Mouse (Mus musculus) lung, embryonic 14.5 days (tissue): ENCODE measurements around the gene Snx1. TPM values are rescaled to one million over a fixed set of nuclear protein-coding genes. Genes with fewer than 3 reads are reported as not detected.
A peak's percentile ranks its signal among the peaks of the same experiment; 100 is the strongest.

Source experiments
- ATAC-seq: fragments of 200-750 bp; cut with Nextera tagmentation; 2 replicates; pipeline ENCODE4 v1.8.0; 2017; ENCODE audit warnings: mild to moderate bottlenecking, moderate TSS enrichment, moderate library complexity; ENCODE audit not compliant: insufficient read depth
- DNase-seq: peaks from one replicate; pipeline ENCODE4 v3.0.0-alpha.2; 2015
- H3K27ac ChIP-seq: fragments of 300-500 bp; sonication (generic); 2 replicates; pipeline ENCODE4 v1.5.1; 2014; ENCODE audit warnings: low read depth, mild to moderate bottlenecking, moderate library complexity
- H3K27me3 ChIP-seq: fragments of 300-500 bp; sonication (generic); 2 replicates; pipeline ENCODE4 v1.6.1; 2014; ENCODE audit warnings: low read length, control low read depth; ENCODE audit not compliant: insufficient read depth
- H3K36me3 ChIP-seq: fragments of 300-500 bp; sonication (generic); 2 replicates; pipeline ENCODE4 v1.6.1; 2014; ENCODE audit warnings: control low read depth; ENCODE audit not compliant: insufficient read depth
- H3K4me1 ChIP-seq: fragments of 300-500 bp; sonication (generic); 2 replicates; pipeline ENCODE4 v1.6.1; 2014; ENCODE audit warnings: antibody characterized with exemption, control low read depth; ENCODE audit not compliant: insufficient read depth
- H3K4me2 ChIP-seq: fragments of 300-500 bp; sonication (generic); 2 replicates; pipeline ENCODE4 v1.6.1; 2014; ENCODE audit warnings: mild to moderate bottlenecking
- H3K4me3 ChIP-seq: fragments of 300-500 bp; sonication (generic); 2 replicates; pipeline ENCODE4 v1.5.1; 2014; ENCODE audit warnings: low read depth, low read length
- H3K9ac ChIP-seq: fragments of 300-500 bp; sonication (generic); 2 replicates; pipeline ENCODE4 v1.6.1; 2014
- H3K9me3 ChIP-seq: fragments of 300-500 bp; sonication (generic); 2 replicates; pipeline ENCODE4 v1.6.1; 2016; ENCODE audit warnings: low read depth, low read length, control low read depth
- CTCF ChIP-seq: IDR thresholded peaks from 2 replicates; pipeline ENCODE4 v1.5.1; 2016; ENCODE audit warnings: antibody characterized with exemption, low read depth
- WGBS: fragments of 180-500 bp; shearing (Covaris S2); extraction: QIAGEN DNeasy Blood & Tissue Kit; methylation state at CpG from one replicate; pipeline ENCODE4 v1.1.7; 2014; 5-methylcytosine and 5-hydroxymethylcytosine counted together
- polyA plus RNA-seq: library from polyadenylated mRNA; unstranded; fragments of >200 nt; fragmentation: Nextera tagmentation; extraction: Ambion mirVana; gene quantifications from 2 replicates; pipeline ENCODE4 v1.2.1, GENCODE M21; 2014

Snx1 gene
- polyA plus RNA-seq, 1 experiment from 2014 or later = 116 TPM

DNA sequence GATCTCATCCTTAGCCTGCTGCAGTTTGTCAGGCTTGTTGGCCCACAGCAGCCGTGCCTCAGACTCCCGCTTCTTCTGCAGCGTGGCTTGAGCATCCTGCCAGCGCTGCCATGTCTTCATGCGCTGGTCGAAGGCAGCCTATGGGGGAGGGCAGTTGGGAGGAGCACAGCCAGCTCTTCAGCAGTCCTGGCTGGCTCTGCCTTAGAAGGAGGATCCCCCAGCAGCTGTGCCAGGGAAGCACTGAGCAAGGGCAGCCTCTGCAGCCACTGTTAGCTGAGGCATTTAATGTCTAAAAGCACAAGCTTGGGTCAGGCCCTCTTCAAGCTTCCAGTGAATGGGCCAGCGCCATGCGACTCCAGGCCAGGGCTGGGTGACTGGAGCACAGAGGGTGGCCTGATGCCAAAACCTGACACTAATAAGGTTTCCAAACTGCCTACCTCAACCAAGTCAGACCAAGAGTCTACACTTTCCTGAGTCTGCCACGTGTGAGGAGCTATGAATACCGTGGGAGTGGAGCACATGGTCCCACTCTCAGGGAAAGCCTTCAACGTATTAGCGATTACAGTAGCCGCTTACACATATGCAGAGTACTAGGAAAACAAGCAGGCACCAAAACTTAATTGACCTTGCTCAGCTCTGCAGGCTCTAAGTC lies 35.7 kb downstream of the Snx1 start:
- H3K27me3 ChIP-seq = no peaks in the 10 kb centered on the region
- ATAC-seq (no peak), DNase-seq (no peak)
- H3K4me3 ChIP-seq = no peak overlapping the region
- H3K9me3 ChIP-seq = no peaks in the 10 kb centered on the region
- H3K9ac ChIP-seq = no peak overlapping the region
- peak overlapping the region; percentile 74 for H3K27ac ChIP-seq
- peaks cover 92% of the 10 kb centered on the region for H3K36me3 ChIP-seq
- H3K4me1 ChIP-seq = no peaks in the 10 kb centered on the region
- H3K4me2 ChIP-seq = no peak overlapping the region
- WGBS = 73% methylated on average over 13 of the region's 13 CpGs
- no peak for TF ChIP-seq CTCF

DNA sequence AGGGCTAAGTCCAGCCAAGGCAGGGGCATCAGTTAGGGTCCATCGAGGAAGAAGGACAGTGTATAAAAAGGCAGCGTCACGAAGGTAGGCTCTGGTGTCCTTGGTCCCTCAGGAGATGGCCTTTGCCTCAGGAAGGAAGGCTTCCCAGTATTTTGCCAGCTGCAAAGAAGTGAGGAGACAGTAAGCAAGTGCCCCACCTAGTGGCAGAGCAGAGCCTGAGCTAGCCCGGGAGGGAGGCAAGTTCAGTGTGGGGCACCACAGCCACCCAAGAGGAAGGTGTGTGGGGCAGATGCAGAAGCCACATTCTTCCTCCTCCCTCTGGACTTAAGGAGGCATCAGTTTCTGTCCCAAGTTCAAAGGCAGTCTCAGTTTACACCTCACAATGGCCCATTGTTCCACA lies 38.0 kb downstream of the Snx1 start:
- TF ChIP-seq CTCF = peak; percentile 83
- ATAC-seq (peak; percentile 43; the same call in 1 of the 2 replicates), DNase-seq (peak; percentile 76)
- H3K27ac ChIP-seq = peak overlapping the region; percentile 37; the same call in 1 of the 2 replicates
- no peaks in the 10 kb centered on the region for H3K27me3 ChIP-seq
- H3K4me3 ChIP-seq = no peak overlapping the region
- H3K9ac ChIP-seq = no peak overlapping the region
- no peaks in the 10 kb centered on the region for H3K4me1 ChIP-seq
- WGBS = 29% methylated on average over 4 of the region's 4 CpGs
- no peak overlapping the region for H3K4me2 ChIP-seq
- H3K36me3 ChIP-seq = peaks cover 69% of the 10 kb centered on the region
- no peaks in the 10 kb centered on the region for H3K9me3 ChIP-seq

DNA sequence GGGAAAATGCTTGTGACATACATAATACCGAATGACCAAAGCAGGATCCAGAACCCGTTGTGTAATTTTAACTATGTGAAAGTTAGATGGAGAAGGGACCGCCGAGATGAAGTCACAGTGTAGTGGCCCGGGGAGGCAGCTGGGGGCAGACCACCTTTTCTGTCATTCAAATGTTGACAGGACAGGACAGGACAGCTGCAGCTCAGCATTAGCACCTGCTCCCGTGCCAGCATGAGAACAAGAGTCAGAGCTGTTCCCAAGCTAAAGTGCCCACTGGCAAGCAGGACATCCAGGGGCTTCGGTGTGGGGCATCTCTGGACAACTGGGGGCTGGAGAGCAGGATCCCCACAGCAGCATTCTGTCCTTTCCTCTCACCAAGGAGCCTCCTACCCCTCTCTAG lies 39.3 kb downstream of the Snx1 start:
- ATAC-seq (no peak), DNase-seq (no peak)
- Histone ChIP-seq H3K36me3 (peaks cover 55% of the 10 kb centered on the region), H3K4me2 (no peak overlapping the region), H3K27me3 (no peaks in the 10 kb centered on the region), H3K9me3 (no peaks in the 10 kb centered on the region), H3K9ac (no peak overlapping the region), H3K4me3 (no peak overlapping the region), H3K27ac (0 out of 2 replicates have a peak overlapping the region, but pooled peaks have one; percentile 34), H3K4me1 (no peaks in the 10 kb centered on the region)
- TF ChIP-seq CTCF = no peak
- 88% methylated on average over 7 of the region's 7 CpGs for WGBS

DNA sequence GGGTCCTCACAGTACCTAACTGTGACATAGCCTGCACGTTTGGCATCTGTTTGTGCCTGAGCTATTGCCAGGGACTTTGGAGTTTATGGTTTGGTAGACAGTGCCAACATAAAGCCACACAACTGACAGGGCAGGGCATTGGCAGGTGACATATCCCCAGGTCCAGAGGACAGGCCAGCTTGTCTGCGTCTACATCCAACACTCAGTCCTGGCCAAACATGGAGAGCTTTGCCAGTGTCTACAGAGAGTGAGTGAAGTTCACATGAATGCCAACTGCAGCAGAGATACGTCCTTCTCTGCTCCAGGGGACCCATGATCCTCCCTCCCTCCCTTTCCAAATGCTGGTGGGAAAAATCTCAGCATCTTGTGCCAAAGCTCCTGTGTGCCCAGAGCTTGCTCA lies 42.2 kb downstream of the Snx1 start:
- Histone ChIP-seq H3K9ac (no peak overlapping the region), H3K4me2 (no peak overlapping the region), H3K9me3 (no peaks in the 10 kb centered on the region), H3K27ac (no peak overlapping the region), H3K4me3 (no peak overlapping the region), H3K36me3 (peaks cover 29% of the 10 kb centered on the region), H3K4me1 (no peaks in the 10 kb centered on the region), H3K27me3 (no peaks in the 10 kb centered on the region)
- no peak for DNase-seq
- TF ChIP-seq CTCF = no peak
- WGBS = 91% methylated on average over 3 of the region's 3 CpGs
- ATAC-seq = no peak

DNA sequence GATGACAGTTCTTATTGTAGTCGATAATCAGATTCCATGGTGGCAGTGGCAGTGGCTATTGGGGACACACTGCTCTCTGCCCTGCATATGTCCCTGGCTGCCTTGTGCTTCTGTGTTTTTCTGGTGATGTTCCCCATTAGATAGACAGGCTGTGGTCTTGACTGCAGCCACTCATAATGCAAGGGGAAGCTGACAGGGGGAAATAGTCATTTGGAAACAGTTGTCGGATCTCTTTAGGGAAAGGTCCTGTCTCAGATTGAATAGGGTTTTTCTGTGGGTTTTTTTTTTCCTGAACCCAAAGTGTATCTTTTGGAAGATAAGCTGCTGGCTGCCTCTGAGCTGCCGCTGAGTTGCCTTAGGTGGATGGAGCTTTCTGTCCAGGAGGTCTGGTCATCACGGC lies 44.4 kb downstream of the Snx1 start:
- no peak for TF ChIP-seq CTCF

DNA sequence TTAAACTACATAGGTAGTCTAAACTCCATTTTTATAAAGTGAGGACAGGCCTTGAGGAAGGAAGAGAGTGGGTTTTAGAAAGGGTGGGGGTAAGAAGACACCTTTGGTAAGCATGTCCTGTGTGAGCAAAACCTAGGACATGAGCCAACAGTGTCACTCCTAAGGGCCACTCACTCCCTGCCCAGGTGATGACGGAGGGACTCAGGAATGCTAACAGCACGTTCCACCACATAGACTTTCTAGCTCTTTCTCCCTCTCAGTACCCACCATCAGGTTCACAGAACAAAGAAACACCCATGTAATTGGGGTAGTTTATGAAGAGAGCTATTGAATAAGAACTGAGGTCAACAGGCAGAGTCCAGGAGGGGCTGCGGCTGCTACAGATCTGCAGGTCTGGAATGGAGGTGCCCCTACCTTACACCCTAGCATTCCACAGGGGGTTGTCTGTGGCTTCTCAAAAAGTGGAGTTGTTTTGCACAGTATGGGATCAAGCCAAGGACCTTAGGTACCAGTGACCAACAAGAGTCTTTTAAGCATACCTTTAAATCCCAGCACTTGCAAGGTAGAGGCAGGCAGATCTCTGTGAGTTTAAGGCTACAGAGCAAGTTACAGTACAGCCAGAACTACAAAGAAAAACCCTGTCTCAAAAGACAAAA lies 45.5 kb downstream of the Snx1 start:
- no peak for TF ChIP-seq CTCF
- peak; percentile 56 for DNase-seq
- Histone ChIP-seq H3K27me3 (no peaks in the 10 kb centered on the region), H3K4me3 (no peak overlapping the region), H3K36me3 (peaks cover under 1% of the 10 kb centered on the region; the same call in 1 of the 2 replicates), H3K9me3 (no peaks in the 10 kb centered on the region), H3K9ac (no peak overlapping the region), H3K27ac (peak overlapping the region; percentile 85), H3K4me1 (no peaks in the 10 kb centered on the region), H3K4me2 (no peak overlapping the region)
- WGBS = 60% methylated on average over 3 of the region's 3 CpGs
- ATAC-seq = peak; percentile 71

More for the DNA sequence above, 44.4 kb downstream of the Snx1 start:
- Histone ChIP-seq H3K4me2 (no peak overlapping the region), H3K4me1 (no peaks in the 10 kb centered on the region), H3K9ac (no peak overlapping the region), H3K9me3 (no peaks in the 10 kb centered on the region), H3K36me3 (peaks cover 9% of the 10 kb centered on the region), H3K4me3 (no peak overlapping the region), H3K27me3 (no peaks in the 10 kb centered on the region), H3K27ac (no peak overlapping the region)
- ATAC-seq = no peak
- no peak for DNase-seq
- WGBS = 60% methylated on average over 4 of the region's 4 CpGs

DNA sequence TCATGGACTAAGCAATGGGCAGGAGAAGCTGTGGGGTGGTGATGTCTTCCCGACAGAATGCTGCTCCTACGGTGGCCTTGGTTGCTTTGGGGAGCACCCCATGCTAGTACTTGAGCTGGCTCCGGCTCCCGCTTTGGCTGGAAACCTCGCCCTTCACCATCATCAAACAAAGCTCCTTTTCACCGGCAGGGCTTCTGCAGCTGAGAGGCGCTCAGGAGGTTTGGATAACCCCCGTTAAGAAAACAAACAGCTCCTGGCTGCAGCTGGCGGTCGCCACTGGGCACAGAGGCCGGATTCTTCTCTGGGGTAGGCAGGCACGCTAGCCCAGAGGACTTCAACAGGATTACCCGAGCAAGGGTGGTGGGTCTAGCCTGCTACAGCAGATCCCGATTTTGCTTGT lies 47.9 kb downstream of the Snx1 start:
- ATAC-seq (peak; percentile 47), DNase-seq (peak; percentile 72)
- Histone ChIP-seq H3K27ac (peak overlapping the region; percentile 87), H3K9me3 (no peaks in the 10 kb centered on the region), H3K36me3 (no peaks in the 10 kb centered on the region), H3K4me2 (peak overlapping the region; percentile 41), H3K4me1 (no peaks in the 10 kb centered on the region), H3K4me3 (0 out of 2 replicates have a peak overlapping the region, but pooled peaks have one; percentile 9), H3K27me3 (no peaks in the 10 kb centered on the region), H3K9ac (peak overlapping the region; percentile 11)
- no peak for TF ChIP-seq CTCF
- WGBS = 3% methylated on average over 14 of the region's 14 CpGs
